Mouse (Mus musculus) heart, embryonic 11.5 days (tissue): Measurements from ENCODE around the gene Gm29554. TPM values are rescaled to one million over a fixed set of nuclear protein-coding genes. Genes with fewer than 3 reads are reported as not detected.
"Not testable (repeated sequence)": the region's sequence is repeated elsewhere in the genome, so short reads cannot be mapped to it uniquely, and the experiment has no call there.

Experiments used
- ATAC-seq: fragments of 200-750 bp; cut with Nextera tagmentation; replicated peaks from 2 replicates; pipeline ENCODE4 v1.8.0; 2017; ENCODE audit warnings: moderate library complexity; ENCODE audit not compliant: insufficient number of reproducible peaks, low FRiP score, low TSS enrichment
- H3K27ac ChIP-seq: fragments of 300-500 bp; sonication (generic); 2 replicates; pipeline ENCODE4 v1.5.1; 2014; ENCODE audit warnings: mild to moderate bottlenecking, low read depth, low read length
- H3K27me3 ChIP-seq: fragments of 300-500 bp; sonication (generic); 2 replicates; pipeline ENCODE4 v1.6.1; 2014; ENCODE audit warnings: mild to moderate bottlenecking, low read length, mixed read lengths; ENCODE audit not compliant: control insufficient read depth, insufficient read depth
- H3K36me3 ChIP-seq: fragments of 300-500 bp; sonication (generic); 2 replicates; pipeline ENCODE4 v1.6.1; 2014; ENCODE audit warnings: mild to moderate bottlenecking, low read length, moderate library complexity, mixed read lengths; ENCODE audit not compliant: control insufficient read depth, insufficient read depth
- H3K4me1 ChIP-seq: fragments of 300-500 bp; sonication (generic); 2 replicates; pipeline ENCODE4 v1.6.1; 2014; ENCODE audit warnings: low read length; ENCODE audit not compliant: control insufficient read depth, insufficient read depth
- H3K4me2 ChIP-seq: fragments of 300-500 bp; sonication (generic); 2 replicates; pipeline ENCODE4 v1.6.1; 2014; ENCODE audit warnings: mild to moderate bottlenecking, moderate library complexity
- H3K4me3 ChIP-seq: fragments of 300-500 bp; sonication (generic); 2 replicates; pipeline ENCODE4 v1.5.1; 2014; ENCODE audit warnings: low read depth, low read length
- H3K9ac ChIP-seq: fragments of 300-500 bp; sonication (generic); 2 replicates; pipeline ENCODE4 v1.6.1; 2014; ENCODE audit warnings: mild to moderate bottlenecking, low read depth, low read length, moderate library complexity
- H3K9me3 ChIP-seq: fragments of 300-500 bp; sonication (generic); replicated peaks from 2 replicates; pipeline ENCODE4 v1.6.1; 2016; ENCODE audit warnings: low read length; ENCODE audit not compliant: control insufficient read depth
- WGBS: fragments of 180-500 bp; shearing (Covaris S2); extraction: QIAGEN DNeasy Blood & Tissue Kit; methylation state at CpG from one replicate; pipeline ENCODE4 v1.1.7; 2014; ENCODE audit not compliant: insufficient replicate concordance; 5-methylcytosine and 5-hydroxymethylcytosine counted together
- polyA plus RNA-seq: library from polyadenylated mRNA; unstranded; fragments of >200 nt; fragmentation: Nextera tagmentation; extraction: Ambion mirVana; gene quantifications from 2 replicates; pipeline ENCODE4 v1.2.1, GENCODE M21; 2014

Gm29554 gene
- not detected in 2 replicates for polyA plus RNA-seq

DNA sequence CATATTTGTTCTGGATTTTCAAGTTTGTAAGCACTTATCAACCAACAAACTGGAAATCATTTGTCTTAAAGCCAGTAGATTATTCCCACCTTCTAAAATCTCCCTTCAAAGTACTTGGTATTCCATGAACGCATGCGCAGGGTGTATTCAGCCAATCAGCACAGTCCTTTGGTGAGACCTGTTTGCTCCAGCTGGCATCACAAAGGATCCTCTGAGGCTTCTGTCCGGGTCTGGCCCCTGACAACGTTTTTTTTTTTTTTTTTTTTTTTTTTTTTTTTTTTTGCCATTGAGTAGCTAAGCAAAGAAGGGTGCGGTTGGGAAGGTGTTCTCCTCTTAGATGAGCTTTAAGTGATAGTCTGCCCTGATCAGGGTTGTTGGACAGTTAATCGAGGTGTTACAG is at the start of gene Gm29554:
TSS of gene Gm29554 (plus strand) at position 301 of the 400 bp plus-strand sequence.
- not testable (repeated sequence) for H3K9ac ChIP-seq, ATAC-seq, H3K27me3 ChIP-seq, H3K27ac ChIP-seq, H3K4me1 ChIP-seq, H3K4me3 ChIP-seq, H3K9me3 ChIP-seq, H3K4me2 ChIP-seq, H3K36me3 ChIP-seq
- WGBS = no CpG with 5 or more reads among the region's 6 CpGs

Other genes starting within 250 kb of the Gm29554 start
- gene Gm20812, start 108.0 kb downstream of the Gm29554 start, polyA plus RNA-seq = not detected in 2 replicates